Mouse (Mus musculus): ENCODE measurements around the gene Hspd1. TPM values are rescaled to one million over a fixed set of nuclear protein-coding genes. Genes with fewer than 3 reads are reported as not detected.
A peak's percentile ranks its signal among the peaks of the same experiment; 100 is the strongest.

Hspd1 gene
- polyA plus RNA-seq, 1 experiment from 2014 or later = 258 TPM

DNA sequence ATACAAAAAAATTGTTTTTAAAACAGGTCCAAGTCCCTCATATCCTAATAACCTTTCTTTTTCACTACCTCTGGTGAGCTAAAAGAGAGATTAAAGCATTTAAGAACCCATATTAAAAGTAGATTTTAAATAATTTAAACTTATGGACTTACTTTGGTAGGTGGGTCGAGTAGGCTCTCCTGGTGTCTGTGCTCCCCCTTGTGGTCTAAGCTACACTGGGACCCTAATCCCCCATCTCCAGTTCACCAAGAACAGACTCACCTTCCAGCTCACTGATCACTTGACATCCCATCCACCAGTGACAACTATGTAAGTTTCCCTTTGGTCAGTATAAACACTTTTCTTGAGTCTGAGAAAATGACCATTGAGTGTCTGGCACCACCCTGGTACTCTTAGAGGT, 45.8 kb downstream of the Hspd1 start:
- no peak for DNase-seq (ENCODE audit: low spot score)

DNA sequence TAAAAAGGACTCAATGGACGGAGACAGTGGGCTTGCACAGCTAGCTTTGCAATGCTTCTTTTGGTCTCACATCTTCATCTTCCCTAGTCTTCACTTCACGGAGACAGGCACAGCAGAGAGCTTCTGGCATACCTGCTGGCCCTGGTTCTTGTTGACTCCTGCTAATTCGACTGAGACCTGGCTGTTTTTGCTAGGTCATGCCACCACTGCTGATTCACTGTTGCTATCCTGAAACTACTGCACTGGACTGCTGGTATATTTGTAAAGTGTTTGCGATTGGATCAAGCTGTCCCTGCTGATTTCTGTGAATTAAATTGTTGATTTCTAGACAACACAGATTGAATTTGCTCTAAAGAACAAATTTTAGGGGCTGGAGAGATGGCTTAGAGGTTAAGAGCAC, 46.4 kb downstream of the Hspd1 start:
- no peak for DNase-seq (ENCODE audit: low spot score)

DNA sequence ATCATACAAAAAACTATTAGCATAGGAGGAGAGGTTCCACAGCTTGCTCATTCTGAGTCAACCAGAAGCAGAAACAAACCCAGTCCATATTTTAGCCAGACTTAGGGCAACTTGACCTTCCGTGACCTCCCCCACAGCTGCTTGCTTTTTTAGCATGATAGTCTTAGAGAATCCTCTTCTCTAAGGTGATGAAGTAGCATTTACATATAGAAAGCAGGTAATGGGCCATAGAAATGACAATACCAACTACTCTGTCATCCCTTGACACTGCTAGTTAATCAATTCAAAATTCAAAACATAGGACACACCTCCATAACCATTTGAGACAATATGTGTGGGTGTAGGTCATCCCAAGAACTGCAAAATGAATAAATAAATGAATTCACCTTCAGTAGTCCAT, 48.1 kb downstream of the Hspd1 start:
- DNase-seq (ENCODE audit: low spot score) = no peak

DNA sequence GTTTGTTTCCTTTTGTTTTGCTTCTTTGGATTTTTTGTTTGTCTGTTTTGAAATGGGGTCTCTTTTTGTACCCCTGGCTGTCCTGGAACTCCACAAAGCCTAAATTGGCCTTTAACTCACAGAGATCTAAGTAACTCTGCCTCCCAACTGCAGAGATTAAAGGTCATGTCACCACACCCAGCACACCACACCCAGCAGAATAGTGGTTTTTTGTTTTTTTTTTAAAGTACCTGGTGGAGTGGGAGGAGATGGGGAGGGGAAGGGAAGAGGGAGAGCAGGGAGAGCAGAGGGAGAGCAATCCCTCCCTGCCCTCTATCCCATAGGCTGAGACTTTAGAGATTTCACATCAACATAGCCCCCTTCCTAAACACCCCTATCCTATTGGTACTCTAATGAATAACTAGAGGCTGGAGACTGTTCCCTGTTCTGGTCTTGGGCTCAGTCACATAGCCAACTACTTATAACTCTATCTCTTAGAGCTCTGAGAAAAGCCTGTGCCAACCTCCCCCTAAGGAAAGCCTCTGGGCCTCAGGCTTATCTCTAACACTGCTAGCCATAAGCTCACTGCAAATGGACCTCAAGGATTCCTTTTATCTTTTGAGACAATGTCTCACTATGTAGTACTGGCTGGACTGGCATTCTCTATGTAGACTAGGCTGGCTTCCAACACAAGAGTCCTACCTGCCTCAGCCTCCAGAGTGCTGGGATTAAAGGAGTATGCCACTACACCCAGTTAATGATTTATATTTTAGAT, 56.8 kb downstream of the Hspd1 start:
- DNase-seq (ENCODE audit: low spot score) = no peak

DNA sequence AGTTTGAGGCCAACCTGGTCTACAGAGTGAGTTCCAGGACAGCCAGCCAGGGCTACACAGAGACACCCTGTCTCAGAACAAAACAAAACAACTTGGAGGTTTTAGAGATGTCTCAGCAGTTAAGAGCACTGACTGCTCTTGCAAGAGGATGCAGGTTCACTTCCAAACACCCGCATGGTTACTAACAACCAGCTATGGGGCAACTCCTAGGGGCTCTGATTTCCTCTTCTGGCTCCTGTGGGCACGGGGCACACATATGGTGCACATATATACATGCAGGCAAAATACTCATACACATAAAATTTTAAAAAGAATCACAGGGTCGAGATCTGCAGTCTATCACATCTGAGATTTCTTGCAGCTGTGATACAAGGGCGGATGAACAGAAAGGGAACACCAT, 58.6 kb downstream of the Hspd1 start:
- peak; percentile 35 for DNase-seq (ENCODE audit: low spot score)

DNA sequence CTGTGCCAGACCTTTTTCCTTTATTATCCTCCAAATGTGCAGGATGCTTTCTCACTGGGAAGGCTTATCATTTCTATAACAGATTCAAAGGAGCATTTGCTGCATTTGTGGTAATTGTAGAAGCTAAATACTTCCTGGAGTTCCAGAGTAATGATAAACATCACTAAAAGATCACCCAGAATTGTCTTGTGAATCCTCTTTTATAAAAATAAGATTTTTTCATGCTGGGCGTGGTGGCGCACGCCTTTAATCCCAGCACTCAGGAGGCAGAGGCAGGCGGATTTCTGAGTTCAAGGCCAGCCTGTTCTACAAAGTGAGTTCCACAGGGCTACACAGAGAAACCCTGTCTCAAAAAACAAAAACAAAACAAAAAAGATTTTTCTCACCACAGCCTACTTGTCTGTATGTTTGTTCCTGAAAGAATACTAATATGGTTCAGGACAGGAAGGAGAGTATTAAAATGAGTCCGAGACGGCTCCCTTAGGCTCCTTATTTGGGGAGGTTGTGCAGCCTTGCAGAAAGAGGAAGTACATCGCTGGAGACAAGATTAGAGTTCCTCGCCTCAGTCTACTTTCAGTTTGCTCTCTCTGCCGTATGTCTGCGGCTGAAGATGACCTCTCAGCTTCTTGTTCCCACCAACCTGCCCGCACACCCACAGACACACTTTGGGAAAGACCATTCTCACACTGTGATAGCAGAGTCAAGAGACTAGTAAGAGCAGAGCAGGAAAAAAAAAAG, 59.4 kb downstream of the Hspd1 start:
- DNase-seq (ENCODE audit: low spot score) = peak; percentile 64

DNA sequence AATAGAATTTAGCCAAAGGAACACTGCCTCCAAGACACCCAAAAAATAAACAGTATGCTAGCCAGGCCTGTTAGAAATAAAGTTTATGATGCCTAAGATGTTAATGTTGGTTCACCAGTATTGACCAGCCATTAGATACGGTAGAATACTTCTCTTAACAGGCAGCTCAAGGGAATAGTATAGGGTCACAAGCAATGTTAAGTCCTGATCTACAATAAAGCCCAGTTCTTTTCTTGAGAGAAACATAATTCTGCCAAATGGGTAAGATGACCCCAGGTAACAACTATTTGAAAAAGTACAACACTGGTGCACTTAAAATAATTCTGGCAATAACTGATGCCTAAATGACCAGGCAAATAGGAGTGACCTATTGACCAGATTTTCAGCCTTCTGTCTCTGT, 60.1 kb downstream of the Hspd1 start:
- no peak for DNase-seq (ENCODE audit: low spot score)

Other genes starting within 250 kb of the Hspd1 start
- 34.3 and 42.6 TPM in 2 replicates for gene Ankrd44, start 161.9 kb downstream of the Hspd1 start, polyA plus RNA-seq (2015; fragmentation: Nextera tagmentation; extraction: Ambion mirVana)
- gene Sf3b1, start 60.8 kb downstream of the Hspd1 start, polyA plus RNA-seq (2015; fragmentation: Nextera tagmentation; extraction: Ambion mirVana) = 390 and 430 TPM in 2 replicates
- 18.6 and 19.9 TPM in 2 replicates for gene Coq10b, start 35.5 kb downstream of the Hspd1 start, polyA plus RNA-seq (2015; fragmentation: Nextera tagmentation; extraction: Ambion mirVana)
- gene Hspe1, start 111 bp downstream of the Hspd1 start, polyA plus RNA-seq (2015; fragmentation: Nextera tagmentation; extraction: Ambion mirVana) = 316 and 385 TPM in 2 replicates
- 127 and 149 TPM in 2 replicates for gene Mob4, start 43.0 kb upstream of the Hspd1 start, polyA plus RNA-seq (2015; fragmentation: Nextera tagmentation; extraction: Ambion mirVana)
- 0.80 and 1.1 TPM in 2 replicates for gene Rftn2, start 138.5 kb upstream of the Hspd1 start, polyA plus RNA-seq (2015; fragmentation: Nextera tagmentation; extraction: Ambion mirVana)
- 3.5 and 3.8 TPM in 2 replicates for gene Mars2, start 148.9 kb upstream of the Hspd1 start, polyA plus RNA-seq (2015; fragmentation: Nextera tagmentation; extraction: Ambion mirVana)